Mouse (Mus musculus) forebrain, embryonic 11.5 days (tissue): ENCODE results near the gene Ntn5. TPM values are rescaled to one million over a fixed set of nuclear protein-coding genes. Genes with fewer than 3 reads are reported as not detected.
A peak's percentile ranks its signal among the peaks of the same experiment; 100 is the strongest.

Source experiments
- ATAC-seq: fragments of 200-750 bp; cut with Nextera tagmentation; replicated peaks from 2 replicates; pipeline ENCODE4 v1.8.0; 2017; ENCODE audit warnings: moderate TSS enrichment; ENCODE audit not compliant: low FRiP score
- DNase-seq: peaks from one replicate; pipeline ENCODE4 v3.0.0-alpha.2; 2017; ENCODE audit warnings: low spot score
- H3K27ac ChIP-seq: fragments of 300-500 bp; sonication (generic); 2 replicates; pipeline ENCODE4 v1.5.1; 2014; ENCODE audit warnings: low read depth, low read length
- H3K27me3 ChIP-seq: fragments of 300-500 bp; sonication (generic); 2 replicates; pipeline ENCODE4 v1.6.1; 2014; ENCODE audit warnings: mild to moderate bottlenecking, low read length, mixed read lengths; ENCODE audit not compliant: control insufficient read depth, insufficient read depth
- H3K36me3 ChIP-seq: fragments of 300-500 bp; sonication (generic); 2 replicates; pipeline ENCODE4 v1.6.1; 2014; ENCODE audit warnings: mild to moderate bottlenecking, low read length, moderate library complexity, mixed read lengths; ENCODE audit not compliant: control insufficient read depth, insufficient read depth
- H3K4me1 ChIP-seq: fragments of 300-500 bp; sonication (generic); replicated peaks from 2 replicates; pipeline ENCODE4 v1.6.1; 2014; ENCODE audit warnings: low read length, mixed read lengths; ENCODE audit not compliant: control insufficient read depth, insufficient read depth
- H3K4me2 ChIP-seq: fragments of 300-500 bp; sonication (generic); 2 replicates; pipeline ENCODE4 v1.6.1; 2014; ENCODE audit warnings: low read depth, mild to moderate bottlenecking, low read length, moderate library complexity, mixed read lengths; ENCODE audit not compliant: severe bottlenecking
- H3K4me3 ChIP-seq: fragments of 300-500 bp; sonication (generic); 2 replicates; pipeline ENCODE4 v1.5.1; 2014; ENCODE audit warnings: low read depth, low read length
- H3K9ac ChIP-seq: fragments of 300-500 bp; sonication (generic); 2 replicates; pipeline ENCODE4 v1.6.1; 2014; ENCODE audit warnings: low read length
- H3K9me3 ChIP-seq: fragments of 300-500 bp; sonication (generic); 2 replicates; pipeline ENCODE4 v1.6.1; 2016; ENCODE audit warnings: low read length, mixed read lengths; ENCODE audit not compliant: control insufficient read depth
- WGBS: fragments of 180-500 bp; shearing (Covaris S2); extraction: QIAGEN DNeasy Blood & Tissue Kit; methylation state at CpG from one replicate; pipeline ENCODE4 v1.1.7; 2014; 5-methylcytosine and 5-hydroxymethylcytosine counted together
- polyA plus RNA-seq: library from polyadenylated mRNA; unstranded; fragments of >200 nt; fragmentation: Nextera tagmentation; extraction: Ambion mirVana; gene quantifications from 2 replicates; pipeline ENCODE4 v1.2.1, GENCODE M21; 2014

The Ntn5 gene
- polyA plus RNA-seq, 1 experiment from 2014 or later: 0.41 TPM

DNA sequence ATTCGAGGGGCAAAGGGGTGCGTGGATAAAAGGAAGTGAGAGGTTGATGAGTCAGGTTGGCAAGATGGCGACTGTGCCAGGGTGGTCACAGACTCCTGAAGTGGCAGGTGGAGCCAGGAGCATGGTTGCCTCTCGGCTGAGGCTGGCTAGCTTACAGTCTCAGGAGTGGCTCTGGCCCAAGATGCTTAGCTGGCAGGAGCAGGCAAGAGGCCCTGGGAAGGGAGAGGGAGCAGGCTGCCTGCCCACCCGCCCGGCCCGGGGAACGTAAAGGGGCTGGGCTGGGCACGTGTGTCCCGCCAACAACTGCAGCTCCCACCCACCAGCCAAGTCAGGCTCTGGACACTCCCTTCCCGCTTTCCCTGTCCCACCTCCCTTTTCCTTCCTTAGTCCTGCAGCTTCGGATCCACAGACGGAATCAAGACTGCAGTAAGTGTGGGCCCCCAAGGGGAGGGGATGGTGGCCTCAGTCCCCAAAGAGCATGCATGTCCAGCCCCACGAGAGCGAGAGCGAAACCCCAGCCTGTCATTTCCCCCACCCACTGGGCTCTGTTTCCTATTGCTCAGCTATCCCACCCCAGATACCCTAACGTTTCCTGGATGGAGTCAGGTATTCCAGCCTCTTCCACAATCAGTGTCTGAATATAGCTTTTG, 42.3 kb upstream of the Ntn5 start:
- Histone ChIP-seq H3K9ac (no peak overlapping the region), H3K9me3 (no peaks in the 10 kb centered on the region), H3K4me2 (no peak overlapping the region), H3K27ac (no peak overlapping the region), H3K4me3 (no peak overlapping the region), H3K36me3 (no peaks in the 10 kb centered on the region), H3K27me3 (no peaks in the 10 kb centered on the region), H3K4me1 (peaks cover 15% of the 10 kb centered on the region)
- DNase-seq (no peak), ATAC-seq (no peak)
- WGBS: 73% methylated on average over 17 of the region's 17 CpGs

DNA sequence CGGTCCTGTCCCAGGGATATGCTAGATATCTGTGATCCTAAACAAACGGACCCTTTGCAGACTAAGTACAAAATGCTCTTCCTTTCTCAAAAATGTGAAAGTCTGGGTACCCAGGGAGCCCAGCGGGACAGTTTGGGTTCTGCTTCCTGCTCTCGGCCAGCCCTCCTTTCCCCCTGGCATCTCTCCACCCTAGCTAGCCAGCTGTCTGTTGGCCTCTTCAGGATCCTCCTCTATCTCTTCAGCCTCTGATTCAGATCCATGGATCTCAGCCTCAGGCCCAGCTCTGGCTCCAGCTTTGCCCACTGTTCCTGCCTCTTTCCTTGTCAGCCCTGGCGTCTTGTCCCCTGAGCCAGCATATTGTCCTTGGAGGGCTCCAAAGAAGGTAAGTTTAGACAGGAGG, 41.7 kb upstream of the Ntn5 start:
- H3K36me3 ChIP-seq: no peaks in the 10 kb centered on the region
- H3K27ac ChIP-seq: no peak overlapping the region
- no peak for ATAC-seq
- peaks cover 15% of the 10 kb centered on the region for H3K4me1 ChIP-seq
- H3K9ac ChIP-seq: no peak overlapping the region
- H3K9me3 ChIP-seq: no peaks in the 10 kb centered on the region
- no peak overlapping the region for H3K4me2 ChIP-seq
- whole genome bisulfite sequencing: 87% methylated on average over 5 of the region's 5 CpGs
- no peaks in the 10 kb centered on the region for H3K27me3 ChIP-seq
- no peak for DNase-seq
- no peak overlapping the region for H3K4me3 ChIP-seq

DNA sequence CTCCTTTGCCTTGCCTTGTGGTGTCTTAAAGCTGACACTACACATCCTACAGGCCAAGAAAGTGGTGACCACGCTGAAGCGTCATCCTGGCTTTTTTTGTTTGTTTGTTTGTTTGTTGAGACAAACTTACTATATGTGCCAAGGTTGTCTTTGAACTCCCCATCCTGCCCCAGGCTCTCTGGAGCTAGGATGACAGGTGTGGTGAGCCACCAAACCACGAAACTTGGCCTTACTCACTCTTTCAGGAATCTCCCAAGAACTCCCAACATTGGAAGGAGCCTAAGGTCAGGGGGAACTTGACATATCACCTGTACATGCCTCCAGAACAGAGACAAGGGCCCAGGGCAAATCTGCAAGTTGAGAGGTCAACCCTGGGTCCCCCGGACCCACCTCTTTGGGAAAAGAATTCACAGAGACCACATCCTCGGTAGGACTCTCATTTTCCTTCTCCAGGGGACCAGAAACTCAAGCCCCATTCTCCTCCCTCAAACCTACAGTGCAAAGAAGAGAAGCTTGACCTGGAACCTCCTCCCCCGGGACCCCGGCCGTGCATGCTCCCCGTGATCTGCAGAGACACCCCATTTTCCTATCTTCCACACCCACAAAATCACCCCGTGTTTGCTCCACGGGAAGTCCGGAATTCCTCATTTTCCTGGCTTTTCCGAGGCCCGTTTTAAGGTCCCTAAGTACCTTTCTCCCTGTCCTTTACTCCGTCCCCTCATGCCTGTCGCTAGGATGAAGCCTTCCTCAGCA, 41.1 kb upstream of the Ntn5 start:
- H3K9me3 ChIP-seq: no peaks in the 10 kb centered on the region
- H3K36me3 ChIP-seq: no peaks in the 10 kb centered on the region
- H3K4me3 ChIP-seq: peak overlapping the region; percentile 44
- 36% methylated on average over 16 of the region's 16 CpGs for WGBS
- peaks cover 15% of the 10 kb centered on the region for H3K4me1 ChIP-seq
- peak overlapping the region; percentile 86 for H3K9ac ChIP-seq
- H3K27me3 ChIP-seq: no peaks in the 10 kb centered on the region
- H3K4me2 ChIP-seq: peak overlapping the region; percentile 90
- peak overlapping the region; percentile 82 for H3K27ac ChIP-seq
- DNase-seq: no peak
- ATAC-seq: no peak

DNA sequence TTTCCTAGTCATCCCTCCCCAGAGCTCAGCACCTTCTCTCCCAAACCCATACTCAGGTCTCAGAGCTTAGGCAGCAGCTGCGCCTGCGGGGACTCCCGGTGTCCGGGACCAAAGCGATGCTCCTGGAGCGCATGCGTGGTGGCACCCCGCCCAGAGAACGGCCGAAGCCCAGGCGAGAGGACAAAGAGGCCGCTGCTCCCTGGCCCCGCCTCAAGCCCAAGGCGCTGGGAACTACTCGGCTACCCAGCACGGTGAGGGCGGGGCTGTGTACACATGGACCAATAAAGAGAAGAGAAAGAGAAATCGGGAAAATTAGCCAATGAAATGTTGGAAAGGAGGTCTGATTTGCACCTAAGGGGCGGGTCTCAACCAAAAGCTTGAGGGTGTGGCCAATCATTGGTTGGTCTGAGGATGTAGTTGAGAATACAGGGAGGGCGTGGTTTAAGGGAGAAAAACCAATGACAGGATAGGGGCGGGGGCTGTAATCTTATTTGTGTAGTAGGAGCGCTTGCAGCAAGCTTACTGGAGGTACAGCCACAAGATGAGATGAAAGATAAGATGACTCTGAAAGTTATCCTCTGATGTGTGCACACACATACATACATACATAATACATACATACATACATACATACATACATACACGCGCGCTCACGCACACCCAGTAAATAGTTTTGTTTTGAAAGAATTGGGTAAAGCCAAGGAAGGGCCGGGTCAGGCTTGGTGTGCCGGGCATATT, 40.2 kb upstream of the Ntn5 start:
- H3K9ac ChIP-seq: peak overlapping the region; percentile 86
- peak overlapping the region; percentile 44 for H3K4me3 ChIP-seq
- peak overlapping the region; percentile 82 for H3K27ac ChIP-seq
- DNase-seq (peak; percentile 99), ATAC-seq (peak; percentile 94)
- WGBS: 1% methylated on average over 28 of the region's 28 CpGs
- no peaks in the 10 kb centered on the region for H3K36me3 ChIP-seq
- H3K27me3 ChIP-seq: no peaks in the 10 kb centered on the region
- peak overlapping the region; percentile 90 for H3K4me2 ChIP-seq
- H3K4me1 ChIP-seq: peaks cover 13% of the 10 kb centered on the region
- no peaks in the 10 kb centered on the region for H3K9me3 ChIP-seq

DNA sequence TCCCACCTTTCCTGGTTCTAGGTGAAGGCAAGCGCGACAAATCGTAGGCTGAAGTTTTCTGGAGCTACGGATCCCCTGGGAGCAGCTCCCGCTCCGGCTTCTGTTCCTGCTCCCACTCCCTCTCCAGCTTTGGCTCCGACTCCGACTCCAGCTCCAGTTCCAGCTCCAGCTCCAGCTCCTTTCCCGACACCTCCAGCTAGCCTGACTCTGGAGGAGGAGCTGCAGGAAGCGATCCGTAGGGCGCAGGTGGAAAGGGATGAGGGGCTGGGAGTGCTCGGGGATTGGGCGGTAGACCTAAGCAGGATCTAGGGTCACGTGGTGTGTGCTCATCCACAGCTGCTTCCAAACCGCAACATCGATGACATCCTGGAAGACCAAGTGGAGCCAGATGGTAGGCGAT, 39.6 kb upstream of the Ntn5 start:
- peak; percentile 68 for DNase-seq
- Histone ChIP-seq H3K4me1 (peaks cover 13% of the 10 kb centered on the region), H3K27me3 (no peaks in the 10 kb centered on the region), H3K36me3 (no peaks in the 10 kb centered on the region), H3K4me2 (peak overlapping the region; percentile 90), H3K9ac (peak overlapping the region; percentile 57), H3K9me3 (no peaks in the 10 kb centered on the region), H3K4me3 (peak overlapping the region; percentile 44), H3K27ac (peak overlapping the region; percentile 71)
- ATAC-seq: no peak
- 3% methylated on average over 18 of the region's 18 CpGs for WGBS

DNA sequence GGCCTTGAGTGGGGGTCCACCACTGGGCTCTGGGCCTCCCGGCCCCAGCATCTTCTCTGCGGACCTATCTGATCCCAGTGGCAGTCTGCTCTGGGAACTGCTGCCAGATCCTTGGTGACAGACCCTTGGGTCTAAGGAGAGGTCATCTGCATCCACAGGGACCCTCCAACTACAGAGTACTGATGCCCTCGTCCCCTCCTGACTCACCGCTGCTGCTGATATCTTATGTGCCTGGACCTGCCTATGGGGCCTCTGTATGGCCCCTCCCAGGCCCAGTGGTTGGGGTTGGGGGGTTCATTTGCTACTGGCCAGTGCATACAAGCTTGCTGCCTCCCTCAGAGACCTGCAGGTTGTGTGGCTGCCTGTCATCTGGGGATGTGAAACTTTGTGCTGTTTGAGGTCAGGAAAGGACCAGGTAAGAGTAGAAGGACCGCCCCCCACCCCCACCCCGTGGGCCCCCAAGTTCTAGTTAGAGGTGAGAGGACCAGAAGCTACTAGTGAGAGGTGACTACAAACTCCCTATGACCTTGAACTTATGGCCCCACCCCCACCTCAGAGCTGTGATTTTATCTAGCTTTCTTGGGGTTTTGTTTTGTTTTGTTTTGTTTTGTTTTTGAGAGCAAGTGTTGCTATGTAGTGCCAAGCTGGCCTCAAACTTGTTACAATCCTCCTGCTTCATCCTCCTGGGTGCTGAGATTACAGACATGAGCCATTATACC, 38.8 kb upstream of the Ntn5 start:
- H3K36me3 ChIP-seq: no peaks in the 10 kb centered on the region
- DNase-seq: no peak
- peak overlapping the region; percentile 44; the same call in 1 of the 2 replicates for H3K4me3 ChIP-seq
- H3K4me1 ChIP-seq: peaks cover 13% of the 10 kb centered on the region
- 63% methylated on average over 6 of the region's 6 CpGs for WGBS
- peak overlapping the region; percentile 90; the same call in 1 of the 2 replicates for H3K4me2 ChIP-seq
- no peaks in the 10 kb centered on the region for H3K9me3 ChIP-seq
- ATAC-seq: no peak
- H3K9ac ChIP-seq: peak overlapping the region; percentile 57; the same call in 1 of the 2 replicates
- H3K27me3 ChIP-seq: no peaks in the 10 kb centered on the region
- no peak overlapping the region for H3K27ac ChIP-seq

DNA sequence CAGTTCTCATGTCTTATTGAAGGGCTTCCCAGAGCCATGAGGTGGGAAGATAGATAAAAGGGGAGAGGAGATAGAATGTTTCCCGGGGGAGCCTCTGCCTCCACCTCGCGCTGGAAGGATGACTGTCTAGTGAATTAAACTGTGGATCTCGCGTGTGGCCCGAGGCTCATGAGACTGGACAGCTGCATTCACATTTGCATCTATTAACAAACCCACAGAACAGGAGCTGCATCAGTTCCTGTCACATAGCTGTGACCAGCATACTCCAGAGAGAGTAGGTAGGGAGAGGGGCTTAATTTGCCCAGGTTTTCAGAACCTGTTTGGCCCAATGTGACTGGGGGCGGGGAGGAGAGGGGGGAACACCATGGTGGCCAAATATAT, 38.2 kb upstream of the Ntn5 start:
- 81% methylated on average over 7 of the region's 7 CpGs for WGBS
- no peak overlapping the region for H3K9ac ChIP-seq

DNA sequence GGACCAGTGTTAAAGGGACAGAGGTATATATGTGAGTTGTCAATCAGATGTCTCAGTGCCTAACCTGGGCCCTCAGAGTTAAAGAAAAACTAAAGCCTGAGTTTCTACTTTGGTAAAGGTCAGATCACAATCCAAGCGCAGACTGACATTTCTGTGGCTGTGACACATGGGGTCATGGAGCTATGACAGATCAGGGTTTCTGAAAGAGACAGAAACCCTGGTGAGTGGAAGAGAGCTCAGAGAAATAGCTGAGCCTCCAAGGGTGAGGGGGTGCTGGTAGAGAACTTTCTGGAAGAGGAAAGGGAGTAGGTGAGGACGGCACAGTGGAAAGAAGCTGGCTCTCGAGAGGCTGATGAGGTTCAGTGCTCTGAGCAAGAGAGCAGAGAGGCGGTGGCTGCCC, 37.2 kb upstream of the Ntn5 start:
- no peak for DNase-seq
- no peak for ATAC-seq
- Histone ChIP-seq H3K36me3 (no peaks in the 10 kb centered on the region), H3K27me3 (no peaks in the 10 kb centered on the region), H3K4me1 (peaks cover 13% of the 10 kb centered on the region), H3K4me3 (no peak overlapping the region), H3K9me3 (no peaks in the 10 kb centered on the region), H3K4me2 (no peak overlapping the region), H3K27ac (no peak overlapping the region), H3K9ac (no peak overlapping the region)
- WGBS: 79% methylated on average over 4 of the region's 4 CpGs

More for the DNA sequence above, 38.2 kb upstream of the Ntn5 start:
- no peaks in the 10 kb centered on the region for H3K27me3 ChIP-seq
- H3K4me2 ChIP-seq: no peak overlapping the region
- DNase-seq (no peak), ATAC-seq (no peak)
- H3K27ac ChIP-seq: no peak overlapping the region
- H3K4me1 ChIP-seq: peaks cover 13% of the 10 kb centered on the region
- H3K9me3 ChIP-seq: no peaks in the 10 kb centered on the region
- H3K36me3 ChIP-seq: no peaks in the 10 kb centered on the region
- no peak overlapping the region for H3K4me3 ChIP-seq
